Mouse (Mus musculus): Measurements from ENCODE around the gene Sft2d1.

- TF ChIP-seq GATA2 (IDR thresholded peaks at IDR 0.05; ENCODE audit: borderline replicate concordance, low read depth, low read length) (no peak), CTCF (IDR thresholded peaks at IDR 0.05; ENCODE audit: low read depth, low read length) (no peak), TAL1 (conservative IDR thresholded peaks at IDR 0.05; ENCODE audit: low read depth, low read length) (no peak), POLR2AphosphoS5 (IDR thresholded peaks at IDR 0.05; ENCODE audit: insufficient replicate concordance, low read depth, low read length) (no peak), GATA1 (IDR thresholded peaks at IDR 0.05; ENCODE audit: borderline replicate concordance, low read length) (no peak)
These were observed 59.8 kb downstream of the Sft2d1 start for GRCm38 (mm10) chr17:8370634-8371229.
